Mouse (Mus musculus): ENCODE data around the gene Rrm2. TPM values are rescaled to one million over a fixed set of nuclear protein-coding genes. Genes with fewer than 3 reads are reported as not detected.

Rrm2 gene
- polyA plus RNA-seq, 1 experiment = 5.5 TPM

DNA sequence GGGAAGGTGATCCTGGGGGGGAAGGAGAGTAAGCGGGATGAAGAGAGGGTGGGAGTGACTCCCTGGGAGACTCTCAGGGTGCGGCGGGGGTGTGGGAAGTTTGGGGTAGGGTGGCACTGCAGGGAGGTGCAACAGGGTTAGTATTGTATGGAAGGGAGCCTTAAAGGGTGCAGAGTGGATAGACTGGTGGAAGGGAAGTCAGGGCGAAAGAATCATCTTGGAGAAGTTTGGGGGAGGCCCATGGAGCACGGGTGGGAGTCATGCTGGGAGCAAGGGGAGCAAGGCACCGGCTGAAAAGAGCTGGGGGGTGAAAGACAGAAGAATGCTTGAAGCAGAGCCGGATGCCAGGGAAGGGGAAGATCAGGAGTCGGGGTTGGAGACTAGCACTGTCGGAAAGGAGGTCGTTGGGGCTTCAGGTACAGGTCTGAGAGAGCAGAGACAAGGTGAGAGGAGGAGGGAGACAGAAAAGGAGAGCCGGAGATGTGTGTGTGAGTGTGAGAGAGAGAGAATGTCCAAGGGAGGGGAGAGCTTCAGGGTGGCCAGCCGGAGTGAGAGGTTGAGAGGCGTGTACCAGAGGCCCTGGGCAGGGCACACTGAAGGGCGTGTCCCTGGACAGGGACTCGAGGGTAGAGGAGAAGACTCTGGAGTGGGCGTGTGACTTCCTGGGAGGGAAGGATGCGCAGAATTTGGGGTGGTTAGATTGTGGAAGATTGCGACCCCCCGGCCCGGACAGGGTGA lies 26.6 kb upstream of the Rrm2 start, which contains the start of gene Cys1:
Gene Cys1, minus strand, starts transcription at position 528 of the 738 bp plus-strand sequence.
- Histone ChIP-seq H3K27ac (ENCODE audit: control insufficient read depth, insufficient read depth, low read depth, low read length) (0 out of 2 replicates have a peak within 1 kb of the TSS, but pooled peaks have one; percentile 7), H3K27me3 (ENCODE audit: control insufficient read depth, insufficient read depth, low read length) (no peaks in the 10 kb centered on the region), H3K4me1 (ENCODE audit: control insufficient read depth, insufficient read depth, low read length) (peaks cover 18% of the 10 kb centered on the region), H3K4me3 (ENCODE audit: control insufficient read depth, low read depth, low read length) (peak within 1 kb of the TSS; percentile 67), H3K36me3 (ENCODE audit: control insufficient read depth, insufficient read depth, low read length) (no peaks in the 10 kb centered on the region)
- TF ChIP-seq CTCF (IDR thresholded peaks at IDR 0.05; ENCODE audit: control insufficient read depth, insufficient read depth, insufficient replicate concordance, low read depth, low read length) (no peak), POLR2A (IDR thresholded peaks at IDR 0.05; ENCODE audit: control insufficient read depth, low read depth, low read length) (no peak)

DNA sequence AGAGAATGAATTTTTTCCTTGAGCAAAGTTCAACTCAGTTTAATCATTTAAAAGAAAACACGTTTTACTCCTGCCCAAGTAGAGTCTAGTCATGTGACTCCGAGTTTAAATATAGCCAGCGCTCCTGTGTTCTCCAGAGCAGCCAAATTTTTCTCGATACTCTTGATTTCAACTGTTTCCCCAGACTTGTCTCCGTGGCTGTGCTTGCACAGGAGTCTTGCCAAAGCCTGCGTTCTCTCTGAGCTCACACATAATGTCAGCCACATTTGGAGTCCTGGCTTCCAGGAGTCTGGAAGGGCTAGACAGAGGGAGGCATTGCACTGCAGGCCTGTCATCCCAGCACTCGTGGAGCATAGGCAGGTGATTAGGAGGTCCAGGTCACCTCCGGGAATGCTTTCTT lies 25.5 kb upstream of the Rrm2 start:
- Histone ChIP-seq H3K27ac (ENCODE audit: control insufficient read depth, insufficient read depth, low read depth, low read length) (no peak overlapping the region), H3K36me3 (ENCODE audit: control insufficient read depth, insufficient read depth, low read length) (no peaks in the 10 kb centered on the region), H3K4me1 (ENCODE audit: control insufficient read depth, insufficient read depth, low read length) (peaks cover 18% of the 10 kb centered on the region), H3K4me3 (ENCODE audit: control insufficient read depth, low read depth, low read length) (no peak overlapping the region), H3K27me3 (ENCODE audit: control insufficient read depth, insufficient read depth, low read length) (no peaks in the 10 kb centered on the region)
- TF ChIP-seq CTCF (IDR thresholded peaks at IDR 0.05; ENCODE audit: control insufficient read depth, insufficient read depth, insufficient replicate concordance, low read depth, low read length) (no peak), POLR2A (IDR thresholded peaks at IDR 0.05; ENCODE audit: control insufficient read depth, low read depth, low read length) (no peak)

- H3K36me3 ChIP-seq (ENCODE audit: control insufficient read depth, insufficient read depth, low read length) = no peaks in the 10 kb centered on the region
- no peak overlapping the region for H3K27ac ChIP-seq (ENCODE audit: control insufficient read depth, insufficient read depth, low read depth, low read length)
- TF ChIP-seq CTCF (IDR thresholded peaks at IDR 0.05; ENCODE audit: control insufficient read depth, insufficient read depth, insufficient replicate concordance, low read depth, low read length) = no peak
- TF ChIP-seq POLR2A (IDR thresholded peaks at IDR 0.05; ENCODE audit: control insufficient read depth, low read depth, low read length) = no peak
- H3K4me3 ChIP-seq (ENCODE audit: control insufficient read depth, low read depth, low read length) = no peak overlapping the region
- H3K4me1 ChIP-seq (ENCODE audit: control insufficient read depth, insufficient read depth, low read length) = peaks cover 18% of the 10 kb centered on the region
- no peaks in the 10 kb centered on the region for H3K27me3 ChIP-seq (ENCODE audit: control insufficient read depth, insufficient read depth, low read length)
Measured at GRCm38 (mm10) chr12:24683461-24683860, 24.6 kb upstream of the Rrm2 start.

- Histone ChIP-seq H3K4me1 (ENCODE audit: control insufficient read depth, insufficient read depth, low read length) (peaks cover 8% of the 10 kb centered on the region), H3K4me3 (ENCODE audit: control insufficient read depth, low read depth, low read length) (no peak overlapping the region), H3K27ac (ENCODE audit: control insufficient read depth, insufficient read depth, low read depth, low read length) (no peak overlapping the region), H3K36me3 (ENCODE audit: control insufficient read depth, insufficient read depth, low read length) (no peaks in the 10 kb centered on the region), H3K27me3 (ENCODE audit: control insufficient read depth, insufficient read depth, low read length) (no peaks in the 10 kb centered on the region)
- no peak for TF ChIP-seq CTCF (IDR thresholded peaks at IDR 0.05; ENCODE audit: control insufficient read depth, insufficient read depth, insufficient replicate concordance, low read depth, low read length)
- TF ChIP-seq POLR2A (IDR thresholded peaks at IDR 0.05; ENCODE audit: control insufficient read depth, low read depth, low read length) = no peak
Measured at GRCm38 (mm10) chr12:24686038-24686695, 21.9 kb upstream of the Rrm2 start.

DNA sequence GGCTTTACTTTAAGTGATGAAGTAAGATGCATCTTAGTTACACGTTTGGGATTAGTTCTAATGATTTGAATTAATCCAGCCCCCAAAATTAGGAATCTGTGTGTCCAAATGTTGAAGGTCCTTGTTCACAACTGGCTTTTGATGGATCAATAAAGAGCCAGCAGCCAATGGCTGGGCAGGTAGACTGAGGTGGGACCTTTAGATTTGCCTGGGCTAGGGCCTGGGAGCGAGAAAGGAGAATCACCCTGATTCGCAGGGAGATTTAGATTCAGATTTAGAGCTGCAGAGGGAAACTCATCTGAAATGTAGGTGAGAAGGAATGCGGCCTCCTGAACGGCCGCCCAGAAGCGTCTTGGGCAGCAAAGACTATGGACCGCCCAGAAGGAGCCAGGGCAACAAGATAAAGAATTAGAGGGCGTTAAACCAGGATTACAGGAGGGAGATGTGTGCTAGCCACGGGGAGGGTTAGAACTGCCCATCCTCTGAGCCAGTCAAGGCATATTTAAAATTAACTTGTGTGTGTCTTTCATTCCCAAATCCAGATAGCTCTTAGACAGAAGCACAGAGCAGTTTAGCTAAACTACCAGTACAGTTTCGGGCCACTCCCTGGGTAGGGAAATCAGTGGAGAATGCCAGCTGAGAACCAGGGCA lies 21.2 kb upstream of the Rrm2 start:
- Histone ChIP-seq H3K36me3 (ENCODE audit: control insufficient read depth, insufficient read depth, low read length) (no peaks in the 10 kb centered on the region), H3K27me3 (ENCODE audit: control insufficient read depth, insufficient read depth, low read length) (no peaks in the 10 kb centered on the region), H3K27ac (ENCODE audit: control insufficient read depth, insufficient read depth, low read depth, low read length) (no peak overlapping the region), H3K4me1 (ENCODE audit: control insufficient read depth, insufficient read depth, low read length) (peaks cover 2% of the 10 kb centered on the region; the same call in 1 of the 2 replicates), H3K4me3 (ENCODE audit: control insufficient read depth, low read depth, low read length) (no peak overlapping the region)
- TF ChIP-seq CTCF (IDR thresholded peaks at IDR 0.05; ENCODE audit: control insufficient read depth, insufficient read depth, insufficient replicate concordance, low read depth, low read length) = no peak
- TF ChIP-seq POLR2A (IDR thresholded peaks at IDR 0.05; ENCODE audit: control insufficient read depth, low read depth, low read length) = no peak

DNA sequence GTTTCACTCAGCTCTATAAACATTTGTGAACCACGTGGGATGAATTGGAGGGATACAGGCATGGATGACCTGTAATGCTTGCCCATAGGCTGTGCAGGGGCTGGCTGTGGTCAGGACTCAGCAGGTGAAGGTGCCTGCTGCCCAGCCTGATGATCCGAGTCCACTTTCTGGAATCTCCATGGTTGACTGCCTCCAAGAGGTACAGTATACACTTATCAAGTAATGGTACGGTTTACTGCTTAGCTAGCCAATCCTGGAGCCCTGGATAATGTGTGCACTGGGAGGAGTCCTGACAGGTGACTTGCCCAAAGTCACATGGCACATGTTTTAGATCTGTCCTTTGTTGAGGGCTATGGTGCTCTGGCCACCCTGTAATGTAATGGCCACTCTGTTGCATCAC lies 17.7 kb upstream of the Rrm2 start:
- H3K4me3 ChIP-seq (ENCODE audit: control insufficient read depth, low read depth, low read length) = no peak overlapping the region
- H3K27ac ChIP-seq (ENCODE audit: control insufficient read depth, insufficient read depth, low read depth, low read length) = no peak overlapping the region
- no peaks in the 10 kb centered on the region for H3K36me3 ChIP-seq (ENCODE audit: control insufficient read depth, insufficient read depth, low read length)
- H3K27me3 ChIP-seq (ENCODE audit: control insufficient read depth, insufficient read depth, low read length) = no peaks in the 10 kb centered on the region
- TF ChIP-seq CTCF (IDR thresholded peaks at IDR 0.05; ENCODE audit: control insufficient read depth, insufficient read depth, insufficient replicate concordance, low read depth, low read length) (no peak), POLR2A (IDR thresholded peaks at IDR 0.05; ENCODE audit: control insufficient read depth, low read depth, low read length) (no peak)
- no peaks in the 10 kb centered on the region for H3K4me1 ChIP-seq (ENCODE audit: control insufficient read depth, insufficient read depth, low read length)

Measured in testis, adult 2 months (tissue).